Mouse (Mus musculus) ES-Bruce4 (cell line): ENCODE results near the gene Eml2.

ENCODE experiments used
- EP300 ChIP-seq: IDR thresholded peaks from 2 replicates; pipeline ENCODE4 v1.6.1; 2011; ENCODE audit warnings: low read depth, low read length; ENCODE audit not compliant: insufficient read depth
- POLR2A ChIP-seq: IDR thresholded peaks from one replicate; pipeline ENCODE4 v1.8.1; 2011; ENCODE audit warnings: low read length; ENCODE audit not compliant: insufficient read depth

GRCm38 (mm10) chr7:19127744-19128143 lies 48.5 kb upstream of the Eml2 start:
- TF ChIP-seq POLR2A (no peak), EP300 (no peak)
